Mouse (Mus musculus) gastrocnemius, adult 18-20 months (tissue): ENCODE measurements at regions not wholly inside any gene's neighbourhood (a gene's known extent, or its start where the extent isn't known, plus 50 kb on each side); places are given as distances from the start of the nearest gene placed in this dataset.

ENCODE experiments used
- DNase-seq: peaks from one replicate; pipeline ENCODE4 v3.0.0; 2021; ENCODE audit warnings: low spot score

GRCm38 (mm10) chr14:114808621-114809020 is 283.4 kb upstream of the Gpc5 start:
- DNase-seq: no peak

GRCm38 (mm10) chr14:114820677-114821076 is 271.3 kb upstream of the Gpc5 start:
- no peak for DNase-seq

GRCm38 (mm10) chr14:114821098-114821594 is 270.9 kb upstream of the Gpc5 start:
- DNase-seq: no peak

- no peak for DNase-seq
Measured at GRCm38 (mm10) chr14:114821672-114822071, 270.3 kb upstream of the Gpc5 start.

GRCm38 (mm10) chr14:114826662-114827321 is 265.2 kb upstream of the Gpc5 start:
- DNase-seq: no peak

GRCm38 (mm10) chr14:114829310-114829709 is 262.7 kb upstream of the Gpc5 start:
- DNase-seq: no peak

- DNase-seq: no peak
Measured at GRCm38 (mm10) chr14:114832987-114833386, 259.0 kb upstream of the Gpc5 start.

- no peak for DNase-seq
Measured at GRCm38 (mm10) chr14:114836723-114837349, 255.2 kb upstream of the Gpc5 start.

- DNase-seq: no peak
Measured at GRCm38 (mm10) chr14:114837652-114838276, 254.3 kb upstream of the Gpc5 start.

GRCm38 (mm10) chr14:114839340-114839903 is 252.6 kb upstream of the Gpc5 start:
- no peak for DNase-seq

- DNase-seq: no peak
Measured at GRCm38 (mm10) chr14:114840766-114841165, 251.2 kb upstream of the Gpc5 start.

- DNase-seq: no peak
Measured at GRCm38 (mm10) chr14:114841552-114841951, 250.5 kb upstream of the Gpc5 start.

- DNase-seq: no peak
Measured at GRCm38 (mm10) chr14:114842327-114842726, 249.7 kb upstream of the Gpc5 start.

- no peak for DNase-seq
Measured at GRCm38 (mm10) chr14:114843105-114843743, 248.8 kb upstream of the Gpc5 start.

- DNase-seq: no peak
Measured at GRCm38 (mm10) chr14:114854324-114855054, 237.5 kb upstream of the Gpc5 start.

- DNase-seq: no peak
Measured at GRCm38 (mm10) chr14:114855055-114855740, 236.8 kb upstream of the Gpc5 start.

GRCm38 (mm10) chr14:114855746-114856145 is 236.3 kb upstream of the Gpc5 start:
- DNase-seq: no peak

GRCm38 (mm10) chr14:114856243-114857031 is 235.6 kb upstream of the Gpc5 start:
- no peak for DNase-seq

- DNase-seq: no peak
Measured at GRCm38 (mm10) chr14:114857171-114857570, 234.8 kb upstream of the Gpc5 start.

GRCm38 (mm10) chr14:114857689-114858088 is 234.3 kb upstream of the Gpc5 start:
- no peak for DNase-seq
